Mouse (Mus musculus) WW6 (cell line): ENCODE results near the gene Olfr65.

Experiments used
- DNase-seq: peaks from one replicate; pipeline ENCODE4 v3.0.0-alpha.2; 2013; ENCODE audit warnings: low read depth, low spot score

Olfr65 gene

GRCm38 (mm10) chr7:103903187-103903586, at the start of gene Olfr65:
Olfr65 (plus strand) TSS chr7:103903487.
- DNase-seq, result no peak

- DNase-seq, result no peak
Observed at GRCm38 (mm10) chr7:103854669-103855068, 48.6 kb upstream of the Olfr65 start.

DNA sequence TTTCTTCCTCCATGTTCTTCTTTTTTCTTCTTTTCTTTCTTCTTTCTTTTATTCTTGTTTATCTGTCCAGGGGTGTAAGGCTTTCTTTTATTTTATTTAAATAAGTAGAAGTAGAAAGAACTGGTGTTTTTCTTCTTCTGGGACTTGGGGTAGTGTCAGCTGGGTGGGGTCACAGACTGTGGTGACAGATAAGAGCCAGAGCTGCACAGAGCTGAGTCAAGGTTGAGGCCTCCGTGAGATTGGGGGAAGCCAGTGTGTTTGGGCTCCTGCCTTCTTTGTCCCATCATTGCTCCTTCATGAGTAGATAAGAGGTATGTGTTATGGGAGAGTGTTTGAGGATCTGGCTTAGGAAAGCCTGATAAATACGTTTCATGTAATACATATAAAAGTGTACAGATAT, 44.2 kb upstream of the Olfr65 start:
- DNase-seq, result no peak

DNA sequence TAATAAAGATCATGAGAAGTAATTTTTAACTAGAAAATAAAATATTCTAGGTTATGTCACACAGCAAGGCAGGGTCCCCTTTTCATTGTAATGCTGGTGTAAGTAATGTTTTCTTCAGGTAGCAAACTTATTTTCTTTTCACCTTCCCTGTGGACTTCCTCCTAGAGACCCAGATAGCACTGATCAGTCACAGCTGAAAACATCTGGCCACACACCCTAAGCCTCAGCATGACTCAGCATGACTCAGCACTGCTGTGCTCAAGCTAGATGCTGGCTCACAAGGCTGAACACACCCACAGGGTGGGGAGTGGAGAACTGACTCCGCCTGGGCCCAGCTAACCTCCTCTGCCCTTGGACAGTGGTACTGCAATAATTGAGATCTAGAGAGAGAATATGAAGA, 42.4 kb upstream of the Olfr65 start:
- DNase-seq, result peak; percentile 74

GRCm38 (mm10) chr7:103861531-103861930, 41.8 kb upstream of the Olfr65 start:
- DNase-seq, result no peak

DNA sequence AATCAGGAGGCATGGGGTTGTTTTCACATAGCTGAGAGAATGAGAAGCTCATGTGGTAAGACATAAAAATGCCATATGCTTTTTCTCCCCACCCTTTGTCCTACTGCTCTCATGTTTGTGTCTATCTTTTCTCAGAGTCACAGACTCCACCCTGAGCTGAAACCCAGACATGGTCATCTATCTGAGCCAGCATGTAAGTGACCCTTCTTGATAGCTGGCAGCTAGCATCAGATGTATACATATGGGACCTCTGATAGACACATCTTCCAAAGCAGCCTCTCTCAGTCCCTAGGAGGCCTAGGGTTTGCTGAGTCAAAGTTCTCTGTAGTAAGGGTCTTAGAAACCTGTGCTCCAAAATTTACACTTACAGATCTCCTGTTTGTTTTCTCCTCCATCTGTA, 37.6 kb upstream of the Olfr65 start:
- DNase-seq, result no peak

DNA sequence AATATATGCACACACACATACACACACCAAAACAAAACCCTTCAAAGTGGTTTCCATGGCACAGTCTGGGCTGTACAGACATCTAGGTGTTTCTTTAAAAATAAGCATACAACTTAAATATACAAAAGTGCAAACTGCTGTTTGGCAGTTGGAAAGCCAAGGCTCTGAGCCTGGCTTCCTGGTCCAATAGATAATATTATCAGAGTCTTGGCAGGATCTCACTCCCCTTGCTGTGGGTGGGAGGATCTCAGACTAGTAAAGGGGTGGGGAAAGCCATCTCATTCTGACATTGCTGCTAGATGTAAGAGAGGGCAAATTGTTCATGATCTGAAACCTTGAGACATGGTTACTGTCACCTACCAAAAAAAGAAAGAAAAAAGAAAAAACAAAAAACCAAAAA, 32.6 kb upstream of the Olfr65 start:
- DNase-seq, result no peak

DNA sequence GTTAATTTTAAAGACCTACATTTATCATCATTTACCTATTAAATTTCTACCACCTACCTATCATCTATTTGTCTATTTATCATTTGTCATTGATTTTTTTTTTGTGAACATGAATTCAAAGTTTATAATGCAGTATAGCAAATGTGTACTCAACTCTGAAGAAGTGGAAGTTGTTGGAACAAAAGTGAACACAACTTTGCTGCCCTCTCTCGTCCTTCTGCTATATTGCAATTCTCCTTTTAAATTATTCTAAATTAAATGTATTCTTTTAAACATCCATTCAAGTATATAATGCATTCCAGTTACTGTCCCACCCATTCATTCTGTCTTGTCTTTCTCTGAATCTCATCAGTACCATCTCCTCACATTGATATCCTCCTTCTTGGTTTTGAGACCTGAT, 30.2 kb upstream of the Olfr65 start:
- DNase-seq, result no peak

DNA sequence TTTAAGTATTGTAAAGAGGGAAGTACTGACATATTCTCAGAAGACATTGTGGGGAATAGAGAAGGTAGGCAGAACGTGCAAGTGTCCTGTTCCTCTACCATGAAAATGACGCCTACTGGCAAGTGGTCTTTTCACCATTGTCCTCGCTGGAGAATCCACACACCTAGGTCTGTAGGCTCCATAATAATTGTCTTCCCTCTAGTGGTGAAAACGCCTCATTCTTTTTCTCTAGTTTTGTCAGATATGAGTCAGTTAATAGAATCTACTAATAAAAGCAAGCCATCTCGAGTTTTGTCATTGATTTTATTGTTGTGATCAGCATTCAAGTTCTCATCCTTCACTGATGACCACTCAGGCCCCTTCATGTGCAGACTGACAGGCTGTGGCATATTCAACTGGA, 28.8 kb upstream of the Olfr65 start:
- no peak for DNase-seq

DNA sequence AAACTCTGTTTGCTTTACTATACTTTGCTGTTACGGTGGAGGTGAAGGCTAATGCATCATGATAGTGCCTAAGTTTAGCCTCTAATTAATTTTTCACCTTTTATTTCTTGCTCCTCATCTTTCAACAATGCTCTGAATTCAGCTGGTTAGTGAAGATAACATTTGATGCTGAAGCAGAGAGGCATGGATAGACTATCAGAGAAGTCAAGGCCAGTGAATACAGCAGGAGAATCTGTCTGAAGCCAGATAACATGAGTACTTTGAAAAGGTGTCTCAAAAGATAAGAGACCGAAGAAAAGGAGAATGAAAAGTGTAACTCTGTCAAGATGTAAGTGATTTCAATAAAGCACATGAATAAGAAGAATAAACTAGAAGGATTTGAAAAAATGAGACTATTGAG, 26.2 kb upstream of the Olfr65 start:
- no peak for DNase-seq

- no peak for DNase-seq
Observed at GRCm38 (mm10) chr7:103886152-103886551, 17.1 kb upstream of the Olfr65 start, which contains the start of gene Olfr66. Olfr66 (minus strand) TSS chr7:103886252.

GRCm38 (mm10) chr7:103894385-103894784, 8.9 kb upstream of the Olfr65 start, which contains the start of gene Olfr64:
Olfr64 (minus strand) TSS chr7:103894485.
- no peak for DNase-seq

DNA sequence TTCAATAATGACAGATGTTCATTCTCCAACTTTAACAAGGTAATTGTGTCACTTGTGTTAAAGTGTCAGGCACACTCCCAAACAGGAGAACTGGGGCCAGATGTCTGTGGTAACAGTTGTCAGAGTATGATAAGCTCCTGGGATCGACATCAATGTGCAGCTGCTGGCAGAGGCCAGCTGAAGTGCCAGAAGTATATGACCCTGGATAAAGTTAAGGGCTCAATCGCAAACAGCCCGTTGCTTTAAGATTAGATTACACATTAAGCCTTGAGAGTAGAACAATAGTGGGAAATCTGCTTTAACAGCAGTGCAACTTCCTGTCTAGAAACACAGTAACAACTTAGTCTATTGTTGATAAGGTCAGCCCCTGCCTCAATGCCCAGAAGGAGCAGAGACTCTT, 6.8 kb downstream of the Olfr65 start:
- no peak for DNase-seq

DNA sequence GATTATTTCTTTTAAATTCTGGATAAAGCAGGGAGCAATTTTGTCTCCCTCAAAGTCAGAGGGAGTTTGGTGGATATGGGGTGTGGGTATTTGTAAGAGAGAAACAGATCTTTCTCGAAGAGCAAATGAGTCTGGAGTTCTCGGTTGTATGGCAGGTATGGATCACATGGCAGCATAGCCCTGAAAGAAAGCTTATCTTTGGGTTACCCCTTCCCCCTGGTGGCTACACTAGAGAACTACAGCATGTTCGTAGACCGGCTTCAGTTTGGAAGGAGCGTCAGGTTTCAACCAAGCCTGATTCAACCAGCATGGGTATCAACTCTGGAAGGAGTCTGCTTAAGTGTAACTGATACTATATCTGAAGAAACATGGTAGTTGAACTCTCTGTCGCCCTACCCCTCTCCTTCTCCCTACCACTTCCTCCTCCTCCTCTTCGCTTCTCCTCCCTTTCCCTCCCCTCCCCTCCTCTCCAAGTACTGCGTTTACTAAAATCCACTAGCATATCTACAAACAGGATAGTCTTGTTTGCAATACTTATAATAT, 9.8 kb downstream of the Olfr65 start:
- DNase-seq, result peak; percentile 18

DNA sequence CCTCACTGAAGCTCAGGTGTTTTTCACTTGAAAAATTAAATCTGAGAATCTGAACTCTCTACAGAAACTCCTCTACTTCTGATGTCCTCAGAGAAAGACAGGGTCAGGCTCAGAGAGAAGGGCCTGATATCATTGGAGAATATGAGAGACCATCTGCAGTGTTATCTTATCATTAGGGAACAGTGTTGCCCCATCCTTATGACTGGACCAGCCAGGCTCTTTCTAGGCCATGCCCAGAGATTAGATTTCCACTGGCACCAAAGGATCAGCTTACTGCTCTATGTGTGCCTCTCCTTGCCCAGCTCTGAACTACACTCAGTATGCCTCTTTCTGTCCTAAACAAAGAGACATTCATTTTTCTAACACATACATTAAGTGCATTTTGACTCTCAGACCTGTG, 12.1 kb downstream of the Olfr65 start:
- no peak for DNase-seq

DNA sequence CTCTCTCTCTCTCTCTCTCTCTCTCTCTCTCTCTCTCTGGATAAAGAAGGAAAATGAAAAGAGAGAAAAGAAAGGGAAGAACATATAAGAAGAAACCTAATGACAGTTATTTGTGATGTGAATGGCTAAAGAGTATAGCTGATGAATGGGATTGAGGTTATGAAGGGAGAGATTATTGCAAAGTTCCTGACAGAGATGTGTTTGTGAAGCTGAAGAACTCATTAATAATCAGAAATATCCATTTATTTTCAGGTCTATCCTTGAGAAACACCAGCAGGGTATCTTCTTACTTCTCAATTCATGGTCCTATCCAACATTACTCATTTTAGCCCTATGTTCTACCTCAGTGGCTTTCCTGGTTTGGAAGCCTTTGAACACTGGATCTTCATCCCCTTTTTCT, 25.2 kb downstream of the Olfr65 start, which contains the start of gene Olfr631:
Olfr631 (plus strand) TSS at position 301 of the 400 bp plus-strand sequence.
- DNase-seq, result no peak

DNA sequence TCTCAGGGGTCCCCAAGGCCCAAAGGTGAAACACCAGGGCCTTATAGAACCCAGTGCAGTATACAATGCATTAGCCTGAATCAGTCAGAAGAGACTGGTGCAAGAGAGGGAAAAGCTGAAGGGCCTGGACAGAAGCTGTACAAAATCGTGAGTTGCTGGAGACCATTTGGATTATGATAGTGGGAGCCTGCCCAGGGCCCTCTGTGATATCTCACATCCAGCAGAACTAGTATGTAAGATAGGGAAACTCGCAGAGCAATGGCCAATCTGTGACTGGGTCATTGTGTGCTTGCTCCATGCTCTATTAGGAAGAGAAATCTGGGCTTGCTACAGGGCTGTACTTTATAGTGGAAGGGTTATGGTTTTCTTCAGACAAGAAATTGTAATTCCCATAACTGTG, 31.0 kb downstream of the Olfr65 start, which contains the start of gene Olfr632:
Olfr632 (plus strand) TSS at position 84 of the 400 bp plus-strand sequence.
- DNase-seq, result no peak

DNA sequence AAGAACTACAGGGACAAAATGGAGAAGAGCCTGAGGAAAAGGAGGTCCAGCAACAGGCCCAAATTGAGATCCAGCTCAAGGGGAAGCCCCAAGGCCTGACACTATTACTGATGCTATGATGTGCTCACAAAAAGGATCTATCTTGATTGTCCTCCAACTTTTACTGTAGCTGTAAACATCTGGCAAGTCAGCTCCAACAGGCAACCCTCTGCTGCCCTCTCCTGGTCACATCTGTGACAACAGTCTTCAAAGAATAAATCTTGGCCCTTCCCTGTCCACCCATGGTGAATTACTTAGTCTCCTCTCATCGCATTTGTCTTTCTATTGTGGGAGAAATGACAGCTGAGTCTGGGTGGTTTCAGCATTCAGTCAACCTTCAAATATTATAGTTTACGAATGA, 39.4 kb downstream of the Olfr65 start:
- DNase-seq, result peak; percentile 28

DNA sequence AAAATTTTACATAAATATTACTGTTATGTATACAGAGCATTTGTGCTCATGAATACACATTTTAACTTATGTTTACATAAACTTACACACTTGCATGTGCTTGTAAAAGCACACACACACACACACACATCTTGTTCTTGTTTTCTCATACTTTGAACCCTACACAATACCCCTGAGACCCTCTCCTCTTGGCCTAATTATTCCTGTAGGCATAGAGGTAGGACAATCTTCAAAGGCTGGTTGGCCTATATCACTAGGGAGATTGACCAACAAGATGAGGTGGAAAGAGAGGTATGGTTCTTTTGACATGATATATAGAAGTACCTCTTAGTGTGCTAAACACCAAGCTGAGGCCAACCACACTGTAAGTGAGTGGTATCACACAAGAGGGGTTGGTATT, 40.9 kb downstream of the Olfr65 start, which contains the start of gene Olfr633:
Olfr633 (plus strand) TSS at position 301 of the 400 bp plus-strand sequence.
- DNase-seq, result no peak
